Mouse (Mus musculus) layer of hippocampus, adult 18-20 months (tissue): Measurements from ENCODE around the gene Hjurp. TPM values are rescaled to one million over a fixed set of nuclear protein-coding genes. Genes with fewer than 3 reads are reported as not detected.

Source experiments
- DNase-seq, 2 experiments: peaks; one replicate each; pipeline ENCODE4 v3.0.0; 2022; ENCODE audit warnings: low spot score in 2 of 2
- total RNA-seq, 2 experiments: library from RNA; stranded (reverse); gene quantifications; 2 replicates each; pipeline ENCODE4 v1.2.3; 2021

The Hjurp gene
- total RNA-seq, 2 experiments from 2014 or later: 33.1 to 39.1 TPM

DNA sequence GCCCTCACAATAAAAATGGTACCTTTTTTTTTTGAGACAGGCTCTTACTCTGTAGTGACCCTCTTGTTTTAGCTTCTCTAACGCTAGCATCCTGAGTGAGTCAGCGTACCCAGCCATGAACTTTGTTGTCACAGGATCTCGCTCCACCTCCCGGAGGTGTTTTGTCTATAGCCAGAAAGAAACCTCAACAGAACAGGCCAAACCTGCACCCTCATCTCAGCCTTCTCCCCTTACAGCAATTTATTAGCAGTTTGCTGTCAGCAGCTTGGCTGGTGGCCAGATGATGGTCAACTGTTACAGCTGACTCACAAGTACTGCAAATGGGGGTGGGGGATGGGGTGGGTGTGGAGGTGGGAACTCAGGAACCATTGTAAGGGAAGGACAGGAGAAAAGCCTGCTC, 15.2 kb downstream of the Hjurp start:
- no peak for DNase-seq

GRCm38 (mm10) chr1:88261706-88262105, 15.7 kb downstream of the Hjurp start:
- DNase-seq: no peak

DNA sequence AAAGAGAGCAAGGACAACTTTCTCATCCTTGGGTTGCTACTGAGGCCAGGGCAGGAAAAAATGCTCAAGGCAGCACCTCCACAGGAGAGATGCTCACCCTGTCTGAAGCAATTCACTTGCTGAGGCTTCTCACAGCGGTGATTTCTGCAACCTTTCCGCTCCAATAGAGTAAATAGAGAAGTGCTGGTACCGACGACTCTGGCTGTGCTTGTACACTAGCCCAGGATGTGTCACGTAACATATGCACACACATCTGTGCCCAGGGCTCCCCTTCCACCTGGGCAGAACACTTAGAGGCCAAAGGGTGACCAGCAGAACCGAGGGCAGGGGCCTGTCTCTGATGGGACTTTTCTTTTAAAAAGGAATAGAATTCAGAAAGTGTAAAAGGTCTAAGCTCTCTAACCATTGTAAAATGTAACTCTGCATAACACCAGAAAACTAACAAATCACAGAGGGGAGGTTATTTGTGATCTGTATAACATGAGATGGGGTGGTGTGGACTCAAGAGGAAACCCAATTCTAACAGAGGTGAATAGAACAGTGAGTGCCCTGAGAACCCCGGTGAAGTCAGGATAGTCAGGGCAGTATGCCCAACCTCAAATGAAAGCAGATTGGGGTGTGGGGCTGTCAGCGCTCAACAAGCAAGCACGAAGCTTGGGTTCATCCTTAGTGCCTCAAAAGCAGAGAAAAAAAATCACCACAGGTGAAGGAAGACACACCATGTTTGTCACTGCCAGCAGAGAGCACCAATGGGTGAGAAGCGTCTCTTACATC, 16.6 kb downstream of the Hjurp start:
- no peak for DNase-seq

DNA sequence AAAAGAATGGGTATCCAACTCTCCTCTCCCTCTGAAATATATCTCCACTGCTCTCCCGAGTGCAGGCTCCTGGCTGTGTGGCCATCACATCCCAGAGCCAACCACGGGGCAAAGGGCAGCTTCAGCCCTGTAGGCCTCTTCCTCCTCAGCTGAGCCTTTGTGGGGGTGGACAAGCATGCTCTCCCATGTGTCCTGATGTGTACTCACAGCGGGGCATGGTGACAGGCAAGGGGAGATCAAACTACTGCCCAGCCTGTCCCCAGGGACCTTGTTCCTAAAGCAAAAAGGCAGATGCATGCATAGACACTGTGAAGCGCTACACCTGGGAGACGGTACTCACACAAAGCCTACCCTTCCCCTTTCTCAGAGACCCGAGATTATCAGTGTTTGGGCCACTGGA, 17.3 kb downstream of the Hjurp start:
- DNase-seq: no peak

DNA sequence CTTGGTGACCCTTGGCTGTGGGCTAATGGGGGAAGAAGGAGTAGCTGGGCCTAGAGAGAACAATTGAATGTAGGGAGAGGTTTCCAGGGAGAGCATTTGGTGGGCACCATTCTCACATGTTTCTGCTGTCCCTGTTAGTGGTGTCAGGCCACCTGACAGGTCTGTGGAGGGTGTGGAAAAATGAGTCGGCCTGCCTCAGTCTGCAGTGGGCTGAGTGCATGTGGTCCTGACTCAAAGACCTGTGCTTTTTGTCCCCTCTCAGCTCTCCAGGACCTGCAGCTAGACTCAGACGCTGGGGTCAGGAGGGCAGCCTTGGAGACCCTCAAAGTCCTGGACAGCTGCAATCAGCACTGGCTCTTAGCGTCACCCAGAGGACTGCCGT, 17.8 kb downstream of the Hjurp start:
- no peak for DNase-seq

DNA sequence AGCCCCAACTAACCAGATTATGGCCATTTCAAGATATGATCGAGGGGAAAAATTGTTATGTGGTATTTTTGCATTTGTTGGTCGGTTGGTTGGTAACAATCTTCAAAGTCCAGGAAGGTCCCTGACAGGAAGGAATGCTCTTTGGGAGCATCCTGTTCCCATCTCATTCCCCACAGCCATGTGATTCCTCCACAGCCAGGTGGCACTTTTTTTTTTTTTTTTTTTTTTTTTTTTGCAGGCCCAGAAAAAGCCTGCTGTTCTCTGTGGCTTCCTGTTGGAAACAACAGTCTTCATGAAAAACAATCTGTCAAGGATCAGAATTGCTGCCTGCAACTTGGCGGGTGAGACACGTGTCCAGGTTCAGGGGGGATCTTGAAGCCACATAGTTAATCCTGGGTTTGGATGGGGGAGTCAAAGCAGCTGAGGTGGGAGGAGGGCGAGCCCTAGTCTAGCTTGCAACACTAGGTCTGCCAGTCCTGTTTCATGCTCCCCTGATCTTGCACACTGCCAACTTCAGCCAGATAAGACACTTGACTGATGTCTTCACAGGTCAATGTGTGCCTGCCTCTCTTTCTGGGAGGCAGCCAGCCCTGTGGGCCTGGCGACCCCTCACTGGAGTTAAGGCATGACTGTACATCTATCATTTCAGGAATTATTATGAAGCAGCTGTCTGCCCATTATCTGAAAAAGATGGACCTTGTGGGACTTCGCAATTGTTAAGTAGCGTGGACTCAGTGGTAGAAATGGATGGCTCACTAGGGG, 18.4 kb downstream of the Hjurp start:
- DNase-seq: no peak

- no peak for DNase-seq
These were observed 19.1 kb downstream of the Hjurp start for GRCm38 (mm10) chr1:88258361-88258760.

DNA sequence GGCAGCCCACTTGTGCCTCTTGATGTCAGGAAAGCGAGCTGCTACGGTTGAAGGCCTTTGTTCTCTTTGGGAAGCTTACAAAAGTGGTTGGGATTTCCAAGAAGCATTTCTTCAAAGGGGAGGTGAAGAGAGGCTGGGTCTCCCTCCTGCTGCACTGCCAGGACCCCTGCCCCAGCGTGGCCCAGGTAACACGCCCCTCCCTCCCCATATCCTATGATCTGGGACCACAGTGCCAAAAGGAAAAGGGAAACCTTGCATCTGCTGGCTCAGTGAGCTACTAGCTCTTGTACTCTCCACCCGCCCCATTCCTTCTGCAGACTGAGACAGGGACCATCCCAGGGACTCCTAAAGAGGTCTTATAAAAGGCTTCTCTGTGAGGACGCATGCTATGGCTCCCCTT, 19.8 kb downstream of the Hjurp start:
- no peak for DNase-seq

DNA sequence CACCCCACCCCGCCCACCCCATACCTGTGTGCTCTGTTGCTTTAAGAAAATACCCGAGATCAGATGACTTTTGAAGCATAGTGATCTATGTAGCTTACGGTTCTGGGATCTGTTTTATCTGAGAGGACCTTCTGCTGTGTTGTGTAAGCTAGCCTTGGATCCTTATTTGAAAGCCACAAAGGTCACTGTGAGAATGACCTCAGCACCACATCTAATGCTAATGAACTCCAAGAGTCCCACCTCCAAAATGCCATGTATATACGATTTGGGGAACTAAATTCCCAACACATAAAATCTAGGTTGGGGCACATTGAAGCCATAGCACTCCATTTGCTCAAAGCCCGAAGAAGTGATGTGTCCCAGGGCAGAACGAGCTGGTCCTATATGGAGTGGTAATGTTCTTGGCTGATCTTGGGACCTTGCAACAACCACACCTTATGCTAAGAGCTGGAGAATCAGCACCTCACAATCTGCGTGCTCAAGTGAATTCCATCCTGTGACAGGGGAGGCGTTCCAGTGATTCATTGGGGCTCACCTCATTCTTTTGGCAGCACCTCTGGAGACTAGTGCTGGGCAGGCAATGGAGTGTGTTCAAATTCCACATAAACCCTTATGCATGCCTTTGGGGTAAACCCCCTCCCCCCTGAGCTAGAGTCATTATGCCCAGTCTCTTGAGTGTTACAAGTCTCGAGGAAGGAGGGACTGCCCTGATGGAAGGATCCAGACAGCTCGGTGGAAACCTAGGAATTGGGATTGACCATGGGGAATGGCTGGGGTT, 20.4 kb downstream of the Hjurp start:
- no peak for DNase-seq

- no peak for DNase-seq
These were observed 21.3 kb downstream of the Hjurp start for GRCm38 (mm10) chr1:88255989-88256754.

- DNase-seq: no peak
These were observed 22.0 kb downstream of the Hjurp start for GRCm38 (mm10) chr1:88255466-88255857.

- no peak for DNase-seq
These were observed 22.5 kb downstream of the Hjurp start for GRCm38 (mm10) chr1:88254793-88255465.

- DNase-seq: no peak
These were observed 23.9 kb downstream of the Hjurp start for GRCm38 (mm10) chr1:88253540-88253939.

DNA sequence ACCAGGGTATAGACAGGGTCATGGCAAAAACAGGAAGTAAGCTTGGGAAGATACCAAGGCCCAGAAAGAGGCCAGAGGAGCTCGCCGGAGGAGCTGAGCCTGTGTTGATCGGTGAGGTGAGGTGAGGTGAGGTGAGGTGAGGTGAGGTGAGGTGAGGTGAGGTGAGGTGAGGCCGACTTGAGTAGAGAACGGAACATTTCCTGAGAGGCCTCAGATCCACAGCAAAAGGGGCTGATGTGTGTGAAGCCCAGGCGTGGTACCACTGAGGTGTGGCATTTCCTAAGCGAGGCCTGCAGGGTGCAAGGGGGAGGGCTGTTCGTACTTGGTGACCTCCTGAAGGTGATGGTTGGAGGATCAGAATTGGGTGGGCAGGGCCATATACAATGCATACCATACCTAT, 24.3 kb downstream of the Hjurp start:
- DNase-seq: no peak

- DNase-seq: no peak
These were observed 27.4 kb downstream of the Hjurp start for GRCm38 (mm10) chr1:88250023-88250422.

DNA sequence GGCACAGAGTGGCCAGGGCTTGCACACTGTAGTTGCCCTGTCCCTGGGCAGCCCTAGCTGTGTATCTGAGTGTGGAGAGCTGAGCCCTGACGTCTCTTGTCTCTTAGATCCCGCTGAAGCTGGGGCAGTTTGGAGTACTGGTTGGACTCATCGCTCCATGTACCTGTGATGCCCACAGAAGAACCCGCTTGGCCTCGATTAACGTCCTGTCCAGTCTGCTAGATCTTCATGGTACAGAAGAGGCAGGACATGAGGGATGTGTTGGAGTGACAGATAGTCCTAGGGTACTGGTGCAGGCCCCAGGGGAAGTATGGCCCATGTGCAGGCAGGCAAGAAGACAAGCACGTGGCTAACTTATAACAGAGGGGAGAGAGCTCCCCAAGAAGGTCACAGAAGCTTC, 27.8 kb downstream of the Hjurp start:
- no peak for DNase-seq

DNA sequence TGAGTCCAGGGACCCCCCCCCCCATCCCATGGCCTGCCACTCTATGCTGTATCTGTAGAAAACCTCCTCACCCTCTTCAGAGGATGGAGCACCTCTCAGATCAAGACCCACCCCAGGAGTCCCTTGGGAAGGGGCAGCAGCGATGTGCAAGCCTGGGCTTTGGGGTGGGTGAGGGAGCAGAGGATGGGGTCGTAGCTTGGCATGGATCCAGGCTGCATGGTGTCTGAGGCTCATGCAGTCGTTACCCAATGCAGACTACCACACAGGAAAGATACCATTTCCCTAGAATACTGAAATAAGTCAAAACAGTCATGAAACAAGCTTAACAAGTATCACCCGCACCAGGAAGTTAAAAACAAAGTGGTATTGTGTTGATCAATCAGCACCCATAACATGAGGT, 28.8 kb downstream of the Hjurp start:
- no peak for DNase-seq

GRCm38 (mm10) chr1:88247660-88248059, 29.8 kb downstream of the Hjurp start:
- DNase-seq: no peak

DNA sequence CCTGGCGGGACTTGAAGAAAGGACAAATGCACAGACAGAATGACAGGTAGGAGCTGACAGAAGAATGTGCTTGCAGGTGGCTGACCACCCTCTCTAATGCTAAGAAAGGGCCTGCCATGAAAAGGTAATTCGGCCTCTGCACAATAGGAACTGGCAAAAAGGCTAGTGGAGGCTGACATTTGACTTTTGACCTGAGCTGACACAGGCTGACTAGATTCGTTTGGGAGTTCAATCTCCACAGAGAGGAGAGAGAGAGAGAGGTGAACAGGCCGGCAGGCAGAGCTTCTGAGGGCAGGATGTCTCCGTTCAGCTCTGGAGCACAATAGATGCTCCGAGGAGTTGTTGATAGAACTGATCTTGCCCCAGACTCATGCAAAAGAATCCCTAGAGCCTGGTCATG, 31.0 kb downstream of the Hjurp start:
- DNase-seq: no peak

GRCm38 (mm10) chr1:88245881-88246280, 31.6 kb downstream of the Hjurp start:
- no peak for DNase-seq

DNA sequence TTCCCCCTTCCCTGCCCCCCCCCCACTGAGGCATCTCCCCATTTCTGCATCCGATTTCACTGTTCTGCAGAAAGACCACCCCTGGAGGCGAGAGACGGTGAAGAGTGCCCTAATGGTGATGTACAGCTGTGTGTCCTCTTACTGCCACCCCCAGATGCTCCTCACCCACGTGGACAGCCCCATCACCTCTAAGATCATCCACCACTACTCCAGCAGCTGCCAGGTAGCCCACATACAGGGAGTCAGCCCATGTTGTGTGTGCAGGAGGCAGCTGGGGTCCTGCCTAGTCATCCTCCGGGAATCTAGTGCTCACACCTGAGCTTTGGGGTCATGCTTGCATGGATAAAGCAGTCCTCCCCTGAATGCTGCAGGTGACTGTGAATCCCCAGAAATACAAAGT, 33.6 kb downstream of the Hjurp start:
- DNase-seq: no peak
